Mouse (Mus musculus): ENCODE results near the gene Hdac1. TPM values are rescaled to one million over a fixed set of nuclear protein-coding genes. Genes with fewer than 3 reads are reported as not detected.

Hdac1 gene
- polyA plus RNA-seq, 1 experiment: 100 TPM

DNA sequence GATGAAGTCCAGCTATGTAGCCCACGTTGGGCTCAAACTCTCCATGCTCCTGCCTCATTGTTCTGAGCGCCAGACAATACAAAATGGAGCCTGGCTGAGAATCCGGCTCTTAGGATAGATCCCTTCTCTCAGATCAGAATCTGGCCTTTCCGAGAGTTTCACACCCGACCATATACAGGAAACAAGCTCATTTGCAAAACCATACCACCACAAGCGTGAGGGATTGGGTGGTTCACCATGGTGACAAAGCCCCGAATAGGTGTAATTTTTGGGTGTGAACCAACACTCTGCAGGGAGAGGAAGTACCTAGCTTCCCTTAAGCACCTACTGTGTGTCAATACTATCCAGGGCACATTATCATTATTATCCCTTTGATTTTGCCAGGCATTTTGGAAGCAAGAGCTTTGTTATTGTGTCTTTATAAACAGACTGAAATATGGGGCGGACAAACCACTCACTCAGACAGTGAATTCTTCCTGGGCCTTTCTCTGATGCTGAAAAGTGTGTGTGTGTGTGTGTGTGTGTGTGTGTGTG lies 29.1 kb upstream of the Hdac1 start:
- WGBS: 57% methylated on average over 8 of the region's 8 CpGs
- TF ChIP-seq POLR2A (IDR thresholded peaks at IDR 0.05; ENCODE audit: borderline replicate concordance, control insufficient read depth, low read depth, low read length) (no peak), CTCF (IDR thresholded peaks at IDR 0.05; ENCODE audit: control insufficient read depth, insufficient read depth, low read length) (no peak)
- no peak overlapping the region for H3K4me3 ChIP-seq (replicated peaks; ENCODE audit: control insufficient read depth, low read depth, low read length)
- H3K27ac ChIP-seq (ENCODE audit: control insufficient read depth, insufficient read depth, low read depth, low read length, poor library complexity): no peak overlapping the region
- H3K4me1 ChIP-seq (ENCODE audit: control insufficient read depth, insufficient read depth, low read length): peaks cover 4% of the 10 kb centered on the region; the same call in 1 of the 2 replicates

DNA sequence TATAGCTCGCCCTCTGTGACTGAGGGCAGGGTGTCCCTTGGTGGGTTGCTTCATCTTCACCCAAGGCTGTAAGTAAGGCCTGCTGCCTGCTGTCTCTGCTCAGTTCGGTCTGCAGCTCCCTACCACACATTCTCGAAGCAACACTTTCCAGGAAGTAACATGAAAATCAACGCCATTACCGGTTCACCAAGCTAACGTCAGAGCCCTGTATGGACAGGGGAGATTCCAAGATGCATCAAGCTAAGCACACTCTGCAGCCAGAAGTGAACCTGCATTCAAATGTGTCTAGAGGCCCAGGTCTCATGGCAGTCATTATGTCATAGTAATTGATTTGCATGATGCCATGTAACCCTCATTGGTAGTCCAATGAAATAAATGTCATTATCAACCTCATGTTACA lies 27.5 kb upstream of the Hdac1 start:
- Histone ChIP-seq H3K4me1 (ENCODE audit: control insufficient read depth, insufficient read depth, low read length) (peaks cover 4% of the 10 kb centered on the region; the same call in 1 of the 2 replicates), H3K27ac (ENCODE audit: control insufficient read depth, insufficient read depth, low read depth, low read length, poor library complexity) (no peak overlapping the region), H3K4me3 (replicated peaks; ENCODE audit: control insufficient read depth, low read depth, low read length) (no peak overlapping the region)
- TF ChIP-seq CTCF (IDR thresholded peaks at IDR 0.05; ENCODE audit: control insufficient read depth, insufficient read depth, low read length) (no peak), POLR2A (IDR thresholded peaks at IDR 0.05; ENCODE audit: borderline replicate concordance, control insufficient read depth, low read depth, low read length) (no peak)
- 73% methylated on average over 6 of the region's 6 CpGs for WGBS

GRCm38 (mm10) chr4:129568366-129568765 lies 25.9 kb upstream of the Hdac1 start:
- Histone ChIP-seq H3K4me3 (replicated peaks; ENCODE audit: control insufficient read depth, low read depth, low read length) (no peak overlapping the region), H3K27ac (ENCODE audit: control insufficient read depth, insufficient read depth, low read depth, low read length, poor library complexity) (no peak overlapping the region), H3K4me1 (ENCODE audit: control insufficient read depth, insufficient read depth, low read length) (no peaks in the 10 kb centered on the region; the same call in 1 of the 2 replicates)
- 85% methylated on average over 7 of the region's 7 CpGs for WGBS
- TF ChIP-seq POLR2A (IDR thresholded peaks at IDR 0.05; ENCODE audit: borderline replicate concordance, control insufficient read depth, low read depth, low read length) (no peak), CTCF (IDR thresholded peaks at IDR 0.05; ENCODE audit: control insufficient read depth, insufficient read depth, low read length) (no peak)

GRCm38 (mm10) chr4:129565139-129565538 lies 22.6 kb upstream of the Hdac1 start:
- no peak overlapping the region for H3K27ac ChIP-seq (ENCODE audit: control insufficient read depth, insufficient read depth, low read depth, low read length, poor library complexity)
- H3K4me3 ChIP-seq (replicated peaks; ENCODE audit: control insufficient read depth, low read depth, low read length): no peak overlapping the region
- no peaks in the 10 kb centered on the region for H3K4me1 ChIP-seq (ENCODE audit: control insufficient read depth, insufficient read depth, low read length)
- 77% methylated on average over 6 of the region's 6 CpGs for WGBS
- TF ChIP-seq CTCF (IDR thresholded peaks at IDR 0.05; ENCODE audit: control insufficient read depth, insufficient read depth, low read length): no peak
- TF ChIP-seq POLR2A (IDR thresholded peaks at IDR 0.05; ENCODE audit: borderline replicate concordance, control insufficient read depth, low read depth, low read length): no peak

DNA sequence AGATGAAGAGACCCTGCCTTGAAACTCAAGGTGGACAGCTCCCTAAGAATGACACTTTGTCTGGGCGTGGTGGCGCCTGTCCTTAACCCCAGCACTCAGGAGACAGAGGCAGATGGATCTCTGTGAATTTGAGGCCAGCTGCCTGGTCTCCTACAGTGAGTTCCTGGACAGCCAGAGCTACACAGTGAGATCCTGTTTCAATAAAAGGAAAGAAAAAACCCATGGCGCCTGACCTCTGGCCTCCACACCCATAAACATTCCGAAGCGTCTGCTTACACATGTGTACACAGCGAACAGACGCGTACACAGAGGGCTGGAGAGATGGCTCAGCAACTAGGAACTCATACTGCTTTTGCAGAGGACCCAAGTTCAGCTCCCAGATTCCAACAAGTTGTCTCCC lies 21.2 kb upstream of the Hdac1 start:
- TF ChIP-seq POLR2A (IDR thresholded peaks at IDR 0.05; ENCODE audit: borderline replicate concordance, control insufficient read depth, low read depth, low read length): no peak
- no peak for TF ChIP-seq CTCF (IDR thresholded peaks at IDR 0.05; ENCODE audit: control insufficient read depth, insufficient read depth, low read length)

GRCm38 (mm10) chr4:129561184-129561583 lies 18.7 kb upstream of the Hdac1 start:
- 71% methylated on average over 5 of the region's 5 CpGs for WGBS
- H3K4me1 ChIP-seq (ENCODE audit: control insufficient read depth, insufficient read depth, low read length): peaks cover 7% of the 10 kb centered on the region

More for the DNA sequence above, 21.2 kb upstream of the Hdac1 start:
- 92% methylated on average over 8 of the region's 8 CpGs for WGBS
- Histone ChIP-seq H3K4me1 (ENCODE audit: control insufficient read depth, insufficient read depth, low read length) (no peaks in the 10 kb centered on the region), H3K4me3 (replicated peaks; ENCODE audit: control insufficient read depth, low read depth, low read length) (no peak overlapping the region), H3K27ac (ENCODE audit: control insufficient read depth, insufficient read depth, low read depth, low read length, poor library complexity) (no peak overlapping the region)

GRCm38 (mm10) chr4:129558321-129558955 lies 15.9 kb upstream of the Hdac1 start:
- Histone ChIP-seq H3K4me1 (ENCODE audit: control insufficient read depth, insufficient read depth, low read length) (peaks cover 10% of the 10 kb centered on the region), H3K27ac (ENCODE audit: control insufficient read depth, insufficient read depth, low read depth, low read length, poor library complexity) (peak overlapping the region; percentile 68), H3K4me3 (replicated peaks; ENCODE audit: control insufficient read depth, low read depth, low read length) (no peak overlapping the region)
- WGBS: 43% methylated on average over 12 of the region's 12 CpGs
- TF ChIP-seq POLR2A (IDR thresholded peaks at IDR 0.05; ENCODE audit: borderline replicate concordance, control insufficient read depth, low read depth, low read length): no peak
- no peak for TF ChIP-seq CTCF (IDR thresholded peaks at IDR 0.05; ENCODE audit: control insufficient read depth, insufficient read depth, low read length)

More at GRCm38 (mm10) chr4:129561184-129561583, 18.7 kb upstream of the Hdac1 start:
- no peak for TF ChIP-seq POLR2A (IDR thresholded peaks at IDR 0.05; ENCODE audit: borderline replicate concordance, control insufficient read depth, low read depth, low read length)
- TF ChIP-seq CTCF (IDR thresholded peaks at IDR 0.05; ENCODE audit: control insufficient read depth, insufficient read depth, low read length): no peak
- Histone ChIP-seq H3K4me3 (replicated peaks; ENCODE audit: control insufficient read depth, low read depth, low read length) (no peak overlapping the region), H3K27ac (ENCODE audit: control insufficient read depth, insufficient read depth, low read depth, low read length, poor library complexity) (no peak overlapping the region)

- TF ChIP-seq POLR2A (IDR thresholded peaks at IDR 0.05; ENCODE audit: borderline replicate concordance, control insufficient read depth, low read depth, low read length): no peak
- no peak for TF ChIP-seq CTCF (IDR thresholded peaks at IDR 0.05; ENCODE audit: control insufficient read depth, insufficient read depth, low read length)
- peak overlapping the region; percentile 52; the same call in 1 of the 2 replicates for H3K27ac ChIP-seq (ENCODE audit: control insufficient read depth, insufficient read depth, low read depth, low read length, poor library complexity)
- peaks cover 10% of the 10 kb centered on the region for H3K4me1 ChIP-seq (ENCODE audit: control insufficient read depth, insufficient read depth, low read length)
- peak overlapping the region; percentile 77 for H3K4me3 ChIP-seq (replicated peaks; ENCODE audit: control insufficient read depth, low read depth, low read length)
- 80% methylated on average over 9 of the region's 9 CpGs for WGBS
Observed at GRCm38 (mm10) chr4:129557256-129557808, 14.8 kb upstream of the Hdac1 start.

All from bone marrow, adult 2 months (tissue).